Mouse (Mus musculus) naive thymus-derived CD4-positive, alpha-beta T cell, adult 5 months (primary cell): ENCODE data around the gene Tas2r114. TPM values are rescaled to one million over a fixed set of nuclear protein-coding genes. Genes with fewer than 3 reads are reported as not detected.

Experiments
- polyA plus RNA-seq: library from polyadenylated mRNA; unstranded; fragments of 100-300 nt; shearing (Covaris generic); gene quantifications from one replicate; pipeline ENCODE4 v1.2.1, GENCODE M21; 2017

Gene Tas2r114
- not detected for polyA plus RNA-seq

DNA sequence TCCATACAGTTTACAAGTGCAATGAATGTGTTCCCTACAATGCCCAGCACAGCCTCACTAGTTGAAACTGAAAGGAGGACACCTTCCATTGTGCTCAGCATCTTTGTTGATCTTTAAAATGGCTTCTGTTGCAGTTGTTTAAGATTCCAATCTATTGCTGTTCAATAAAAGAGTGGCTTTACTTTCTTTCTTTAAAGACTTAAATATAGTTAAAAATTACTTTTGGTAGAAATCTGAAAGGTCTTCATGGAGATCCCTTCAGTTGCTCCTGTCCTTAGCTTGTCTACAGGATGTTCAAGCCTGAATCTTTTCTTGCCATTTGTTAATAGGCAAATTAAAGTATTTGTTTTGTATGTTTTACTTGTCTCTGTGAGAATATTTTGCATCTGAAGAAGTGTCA, at the start of gene Tas2r114:
Gene Tas2r114, minus strand, starts transcription at position 101 of the 400 bp plus-strand sequence.

DNA sequence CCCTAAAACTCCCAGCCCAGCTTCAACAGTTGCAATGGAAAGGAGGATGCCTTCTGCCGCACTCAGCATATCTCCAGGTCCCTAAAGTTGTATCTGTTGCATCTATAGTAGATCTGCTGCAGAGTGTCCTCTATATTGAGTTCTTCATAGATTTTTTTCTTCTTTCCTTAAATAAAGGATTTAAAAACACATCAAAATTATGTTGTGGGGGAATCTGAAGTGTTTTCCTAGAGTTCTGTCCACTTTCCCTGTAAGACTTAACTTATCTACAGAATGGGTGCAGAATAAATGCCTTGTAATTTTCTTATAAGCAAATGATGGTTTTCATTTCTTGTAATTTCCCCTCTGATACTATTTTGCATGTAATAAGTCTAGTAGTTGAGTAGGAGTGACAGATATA, 2.5 kb downstream of the Tas2r114 start, which contains the start of gene Tas2r105:
Gene Tas2r105, minus strand, starts transcription at position 101 of the 400 bp plus-strand sequence.

DNA sequence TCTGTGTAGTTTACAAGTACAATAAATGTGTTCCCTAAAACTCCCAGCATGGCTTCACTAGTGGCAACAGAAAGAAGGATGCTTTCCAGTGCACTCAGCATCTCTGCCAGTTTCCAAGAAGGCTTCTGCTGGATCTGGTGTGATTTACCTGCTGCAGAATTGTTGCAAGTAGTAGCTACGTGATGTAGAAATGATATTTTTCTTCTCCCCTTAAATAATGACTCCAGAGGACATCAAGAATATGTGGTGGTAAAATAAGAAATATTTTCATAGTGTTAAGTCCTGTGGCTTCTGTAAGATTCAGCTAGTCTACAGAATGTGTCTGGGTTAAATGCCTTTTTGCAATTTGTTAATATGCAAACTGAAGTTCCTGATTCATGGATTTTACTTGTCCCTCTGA, 4.2 kb downstream of the Tas2r114 start, which contains the start of gene Tas2r104:
Gene Tas2r104, minus strand, starts transcription at position 101 of the 400 bp plus-strand sequence.

DNA sequence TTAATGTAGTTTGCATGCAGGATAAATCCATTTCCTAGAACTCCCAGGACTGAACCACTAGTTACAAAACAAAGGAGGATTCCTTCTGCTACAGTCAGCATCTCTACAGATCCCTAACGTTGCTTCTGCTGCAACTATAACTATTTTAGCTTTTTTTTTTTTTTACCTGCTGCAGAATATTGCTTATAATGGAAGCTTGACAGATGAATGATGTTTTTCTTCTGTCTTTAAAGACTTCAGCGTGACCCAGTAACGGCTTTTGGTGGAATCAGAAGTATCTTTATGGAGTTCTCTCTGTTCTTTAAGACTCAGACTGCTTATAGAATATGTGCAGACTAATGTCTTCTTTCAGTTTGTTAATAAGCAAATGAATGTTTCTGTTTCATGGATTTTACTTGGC, 11.1 kb downstream of the Tas2r114 start, which contains the start of gene Tas2r106:
Gene Tas2r106, minus strand, starts transcription at position 101 of the 400 bp plus-strand sequence.

DNA sequence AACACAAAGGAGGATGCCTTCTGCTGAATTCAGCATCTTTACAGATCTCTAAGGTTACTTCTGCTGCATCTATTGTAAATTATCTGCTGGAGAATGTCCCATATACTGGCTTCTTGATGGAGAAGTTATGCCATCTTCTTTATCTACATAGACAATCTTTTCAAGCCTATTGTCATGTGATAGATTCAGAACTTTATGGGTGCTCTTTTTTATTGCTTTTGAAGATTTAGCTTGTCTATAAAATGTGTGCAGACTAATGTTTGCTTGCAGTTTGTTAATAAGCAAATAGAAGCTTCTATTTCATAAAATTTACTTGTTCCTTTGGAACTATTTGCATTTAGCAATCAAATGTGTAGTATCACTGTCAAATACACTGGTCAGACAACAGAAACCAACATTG, 29.8 kb downstream of the Tas2r114 start, which contains the start of gene Tas2r107:
Gene Tas2r107, minus strand, starts transcription at position 101 of the 400 bp plus-strand sequence.

Other genes with a start within 250 kb of the Tas2r114 start
- gene 5430401F13Rik, start 203.7 kb downstream of the Tas2r114 start, polyA plus RNA-seq, result not detected
- gene Gm6619, start 203.7 kb downstream of the Tas2r114 start, polyA plus RNA-seq, result not detected
- not detected for gene Tas2r130, start 59.2 kb downstream of the Tas2r114 start, polyA plus RNA-seq
- not detected for gene Tas2r107, start 29.9 kb downstream of the Tas2r114 start, polyA plus RNA-seq
- 0.39 TPM for gene Tas2r106, start 11.2 kb downstream of the Tas2r114 start, polyA plus RNA-seq
- gene Tas2r104, start 4.3 kb downstream of the Tas2r114 start, polyA plus RNA-seq, result not detected
- gene Tas2r105, start 2.6 kb downstream of the Tas2r114 start, polyA plus RNA-seq, result not detected